Mouse (Mus musculus) large intestine, adult 2 months (tissue): ENCODE measurements around the gene 4930474N05Rik. TPM values are rescaled to one million over a fixed set of nuclear protein-coding genes. Genes with fewer than 3 reads are reported as not detected.

ENCODE experiments used
- DNase-seq: peaks from one replicate; pipeline ENCODE4 v3.0.0-alpha.2; 2012; ENCODE audit warnings: low read depth, low spot score
- WGBS: fragments of 180-500 bp; shearing (Covaris S2); methylation state at CpG from one replicate; pipeline ENCODE4 v1.1.7; 2018; 5-methylcytosine and 5-hydroxymethylcytosine counted together
- polyA plus RNA-seq: library from polyadenylated mRNA; depleted of rRNA; stranded (reverse); fragments of >200 nt; gene quantifications from 2 replicates; pipeline ENCODE4 v1.2.3, GENCODE M21; 2012; rRNA removed

The 4930474N05Rik gene
- not detected in 2 replicates for polyA plus RNA-seq

- no peak for DNase-seq
Measured at GRCm38 (mm10) chr14:36094617-36095016, at the start of gene 4930474N05Rik. 4930474N05Rik (plus strand) TSS chr14:36094917.

GRCm38 (mm10) chr14:36048746-36049391, 45.8 kb upstream of the 4930474N05Rik start:
- no peak for DNase-seq

GRCm38 (mm10) chr14:36053281-36053680, 41.4 kb upstream of the 4930474N05Rik start:
- 79% methylated on average over 2 of the region's 2 CpGs for WGBS
- DNase-seq: no peak

More at GRCm38 (mm10) chr14:36048746-36049391, 45.8 kb upstream of the 4930474N05Rik start:
- 39% methylated on average over 9 of the region's 9 CpGs for WGBS

- no peak for DNase-seq
- 69% methylated on average over 3 of the region's 3 CpGs for WGBS
Measured at GRCm38 (mm10) chr14:36098528-36098927, 3.8 kb downstream of the 4930474N05Rik start.

- 57% methylated on average over 1 of the region's 1 CpGs for WGBS
Measured at GRCm38 (mm10) chr14:36099647-36100046, 4.9 kb downstream of the 4930474N05Rik start.

GRCm38 (mm10) chr14:36100731-36101130, 6.0 kb downstream of the 4930474N05Rik start:
- no peak for DNase-seq
- 31% methylated on average over 1 of the region's 1 CpGs for WGBS

More at GRCm38 (mm10) chr14:36099647-36100046, 4.9 kb downstream of the 4930474N05Rik start:
- no peak for DNase-seq

- no peak for DNase-seq
Measured at GRCm38 (mm10) chr14:36114481-36114880, 19.8 kb downstream of the 4930474N05Rik start.

- 55% methylated on average over 2 of the region's 2 CpGs for WGBS
- no peak for DNase-seq
Measured at GRCm38 (mm10) chr14:36123775-36124335, 29.1 kb downstream of the 4930474N05Rik start.

GRCm38 (mm10) chr14:36135749-36136148, 41.0 kb downstream of the 4930474N05Rik start:
- 78% methylated on average over 3 of the region's 3 CpGs for WGBS
- DNase-seq: no peak

- 90% methylated on average over 4 of the region's 4 CpGs for WGBS
- DNase-seq: no peak
Measured at GRCm38 (mm10) chr14:36137696-36138095, 43.0 kb downstream of the 4930474N05Rik start.

- DNase-seq: no peak
Measured at GRCm38 (mm10) chr14:36145261-36145660, 50.5 kb downstream of the 4930474N05Rik start.
